Mouse (Mus musculus): ENCODE data around the gene Negr1.
"Not testable (repeated sequence)": the region's sequence is repeated elsewhere in the genome, so short reads cannot be mapped to it uniquely, and the experiment has no call there.

Gene Negr1

GRCm38 (mm10) chr3:157031513-157032142 lies 470.0 kb downstream of the Negr1 start:
- no peak for DNase-seq

GRCm38 (mm10) chr3:157036016-157036415 lies 474.4 kb downstream of the Negr1 start:
- no peak for DNase-seq

GRCm38 (mm10) chr3:157036568-157036967 lies 475.0 kb downstream of the Negr1 start:
- DNase-seq = no peak

- DNase-seq = no peak
Observed at GRCm38 (mm10) chr3:157040619-157041018, 479.0 kb downstream of the Negr1 start.

- no peak for DNase-seq
Observed at GRCm38 (mm10) chr3:157044565-157044964, 483.0 kb downstream of the Negr1 start.

- DNase-seq = not testable (repeated sequence)
Observed at GRCm38 (mm10) chr3:157064438-157064837, 502.8 kb downstream of the Negr1 start.

GRCm38 (mm10) chr3:157066331-157066730 lies 504.7 kb downstream of the Negr1 start:
- DNase-seq = no peak

- DNase-seq = no peak
Observed at GRCm38 (mm10) chr3:157079250-157079965, 517.8 kb downstream of the Negr1 start.

- no peak for DNase-seq
Observed at GRCm38 (mm10) chr3:157079966-157080306, 518.3 kb downstream of the Negr1 start.

- DNase-seq = no peak
Observed at GRCm38 (mm10) chr3:157080585-157080984, 519.0 kb downstream of the Negr1 start.

- no peak for DNase-seq
Observed at GRCm38 (mm10) chr3:157082808-157083784, 521.5 kb downstream of the Negr1 start.

- no peak for DNase-seq
Observed at GRCm38 (mm10) chr3:157085180-157085579, 523.6 kb downstream of the Negr1 start.

GRCm38 (mm10) chr3:157090051-157090450 lies 528.5 kb downstream of the Negr1 start:
- no peak for DNase-seq

GRCm38 (mm10) chr3:157096284-157096683 lies 534.7 kb downstream of the Negr1 start:
- no peak for DNase-seq

GRCm38 (mm10) chr3:157097514-157097913 lies 535.9 kb downstream of the Negr1 start:
- DNase-seq = no peak

GRCm38 (mm10) chr3:157098417-157098816 lies 536.8 kb downstream of the Negr1 start:
- no peak for DNase-seq

- no peak for DNase-seq
Observed at GRCm38 (mm10) chr3:157104866-157105579, 543.4 kb downstream of the Negr1 start.

- DNase-seq = no peak
Observed at GRCm38 (mm10) chr3:157105580-157106264, 544.1 kb downstream of the Negr1 start.

GRCm38 (mm10) chr3:157108156-157108555 lies 546.6 kb downstream of the Negr1 start:
- DNase-seq = no peak

- peak in 1 of 2 experiments; percentile 2 for DNase-seq
Observed at GRCm38 (mm10) chr3:157109308-157109707, 547.7 kb downstream of the Negr1 start.

- DNase-seq = no peak
Observed at GRCm38 (mm10) chr3:157115105-157115760, 553.6 kb downstream of the Negr1 start.
